Mouse (Mus musculus) intestine, postnatal 0 days (tissue): Measurements from ENCODE around the gene Il4ra. TPM values are rescaled to one million over a fixed set of nuclear protein-coding genes. Genes with fewer than 3 reads are reported as not detected.

Experiments used
- ATAC-seq: fragments of 200-750 bp; cut with Nextera tagmentation; 2 replicates; pipeline ENCODE4 v1.8.0; 2017; ENCODE audit warnings: mild to moderate bottlenecking, moderate TSS enrichment, moderate library complexity
- H3K27ac ChIP-seq: fragments of 300-500 bp; sonication (generic); 2 replicates; pipeline ENCODE4 v1.5.1; 2014; ENCODE audit warnings: mild to moderate bottlenecking, low read depth, low read length, moderate library complexity
- H3K27me3 ChIP-seq: fragments of 300-500 bp; sonication (generic); replicated peaks from 2 replicates; pipeline ENCODE4 v1.6.1; 2014; ENCODE audit warnings: low read length, mixed read lengths; ENCODE audit not compliant: control insufficient read depth, insufficient read depth
- H3K36me3 ChIP-seq: fragments of 300-500 bp; sonication (generic); 2 replicates; pipeline ENCODE4 v1.6.1; 2014; ENCODE audit warnings: mild to moderate bottlenecking, moderate library complexity; ENCODE audit not compliant: control insufficient read depth, insufficient read depth
- H3K4me1 ChIP-seq: fragments of 300-500 bp; sonication (generic); replicated peaks from 2 replicates; pipeline ENCODE4 v1.6.1; 2014; ENCODE audit warnings: antibody characterized with exemption, low read length, mixed read lengths; ENCODE audit not compliant: control insufficient read depth, insufficient read depth
- H3K4me2 ChIP-seq: fragments of 300-500 bp; sonication (generic); replicated peaks from 2 replicates; pipeline ENCODE4 v1.6.1; 2014; ENCODE audit warnings: low read depth, mild to moderate bottlenecking, moderate library complexity
- H3K4me3 ChIP-seq: fragments of 300-500 bp; sonication (generic); 2 replicates; pipeline ENCODE4 v1.5.1; 2014; ENCODE audit warnings: low read depth, low read length
- H3K9ac ChIP-seq: fragments of 300-500 bp; sonication (generic); 2 replicates; pipeline ENCODE4 v1.6.1; 2014; ENCODE audit warnings: mild to moderate bottlenecking, low read depth, low read length
- H3K9me3 ChIP-seq: fragments of 300-500 bp; sonication (generic); 2 replicates; pipeline ENCODE4 v1.6.1; 2016; ENCODE audit warnings: mixed run types; ENCODE audit not compliant: control insufficient read depth
- CTCF ChIP-seq: sonication (generic); IDR thresholded peaks from 2 replicates; pipeline ENCODE4 v1.5.1; 2016; ENCODE audit warnings: low read depth, mild to moderate bottlenecking, control low read depth, antibody characterized with exemption, moderate library complexity
- WGBS: fragments of 180-500 bp; shearing (Covaris S2); extraction: QIAGEN DNeasy Blood & Tissue Kit; methylation state at CpG from one replicate; pipeline ENCODE4 v1.1.7; 2014; 5-methylcytosine and 5-hydroxymethylcytosine counted together
- polyA plus RNA-seq: library from polyadenylated mRNA; unstranded; fragments of >200 nt; fragmentation: Nextera tagmentation; extraction: Ambion mirVana; gene quantifications from 2 replicates; pipeline ENCODE4 v1.2.1, GENCODE M21; 2015

Gene Il4ra
- polyA plus RNA-seq, 1 experiment from 2014 or later = 32.3 TPM

- no peak for ATAC-seq
- Histone ChIP-seq H3K4me3 (no peak overlapping the region), H3K9me3 (no peaks in the 10 kb centered on the region), H3K4me2 (no peak overlapping the region), H3K27me3 (no peaks in the 10 kb centered on the region), H3K4me1 (no peaks in the 10 kb centered on the region; the same call in 1 of the 2 replicates), H3K9ac (no peak overlapping the region), H3K27ac (no peak overlapping the region), H3K36me3 (no peaks in the 10 kb centered on the region)
- WGBS = 83% methylated on average over 6 of the region's 6 CpGs
- TF ChIP-seq CTCF = no peak
Measured at GRCm38 (mm10) chr7:125527186-125527585, 24.7 kb upstream of the Il4ra start.

- Histone ChIP-seq H3K27ac (no peak overlapping the region), H3K4me3 (no peak overlapping the region), H3K9ac (no peak overlapping the region), H3K4me2 (no peak overlapping the region), H3K27me3 (no peaks in the 10 kb centered on the region), H3K9me3 (no peaks in the 10 kb centered on the region), H3K36me3 (no peaks in the 10 kb centered on the region), H3K4me1 (no peaks in the 10 kb centered on the region; the same call in 1 of the 2 replicates)
- no peak for TF ChIP-seq CTCF
- 73% methylated on average over 9 of the region's 9 CpGs for WGBS
- ATAC-seq = peak; percentile 60; the same call in 1 of the 2 replicates
Measured at GRCm38 (mm10) chr7:125527901-125528580, 23.9 kb upstream of the Il4ra start.

GRCm38 (mm10) chr7:125539351-125539750, 12.6 kb upstream of the Il4ra start:
- no peak for ATAC-seq
- peaks cover 3% of the 10 kb centered on the region; the same call in 1 of the 2 replicates for H3K9me3 ChIP-seq
- H3K27me3 ChIP-seq = no peaks in the 10 kb centered on the region
- no peak overlapping the region for H3K4me3 ChIP-seq
- no peak overlapping the region for H3K4me2 ChIP-seq
- H3K27ac ChIP-seq = no peak overlapping the region
- H3K4me1 ChIP-seq = no peaks in the 10 kb centered on the region
- H3K9ac ChIP-seq = no peak overlapping the region
- TF ChIP-seq CTCF = no peak
- WGBS = 88% methylated on average over 3 of the region's 3 CpGs
- no peaks in the 10 kb centered on the region for H3K36me3 ChIP-seq

GRCm38 (mm10) chr7:125541026-125541425, 10.9 kb upstream of the Il4ra start:
- no peaks in the 10 kb centered on the region for H3K9me3 ChIP-seq
- H3K27me3 ChIP-seq = no peaks in the 10 kb centered on the region
- H3K4me2 ChIP-seq = no peak overlapping the region
- WGBS = 70% methylated on average over 1 of the region's 1 CpGs
- no peak for ATAC-seq
- H3K9ac ChIP-seq = no peak overlapping the region
- H3K27ac ChIP-seq = no peak overlapping the region
- TF ChIP-seq CTCF = no peak
- no peak overlapping the region for H3K4me3 ChIP-seq
- no peaks in the 10 kb centered on the region for H3K4me1 ChIP-seq
- H3K36me3 ChIP-seq = no peaks in the 10 kb centered on the region

GRCm38 (mm10) chr7:125541821-125542220, 10.1 kb upstream of the Il4ra start:
- no peak overlapping the region for H3K9ac ChIP-seq
- H3K9me3 ChIP-seq = no peaks in the 10 kb centered on the region
- H3K36me3 ChIP-seq = no peaks in the 10 kb centered on the region
- no peak overlapping the region for H3K4me2 ChIP-seq
- H3K27me3 ChIP-seq = no peaks in the 10 kb centered on the region
- no peak overlapping the region for H3K27ac ChIP-seq
- H3K4me3 ChIP-seq = no peak overlapping the region
- no peak for TF ChIP-seq CTCF
- no peaks in the 10 kb centered on the region for H3K4me1 ChIP-seq
- WGBS = 77% methylated on average over 2 of the region's 2 CpGs
- no peak for ATAC-seq

- no peak for ATAC-seq
Measured at GRCm38 (mm10) chr7:125542335-125543050, 9.4 kb upstream of the Il4ra start.

More at GRCm38 (mm10) chr7:125542335-125543050, 9.4 kb upstream of the Il4ra start:
- Histone ChIP-seq H3K9ac (no peak overlapping the region), H3K4me2 (no peak overlapping the region), H3K36me3 (no peaks in the 10 kb centered on the region), H3K27me3 (no peaks in the 10 kb centered on the region), H3K4me3 (no peak overlapping the region), H3K27ac (no peak overlapping the region), H3K4me1 (no peaks in the 10 kb centered on the region), H3K9me3 (no peaks in the 10 kb centered on the region)
- 72% methylated on average over 11 of the region's 11 CpGs for WGBS
- no peak for TF ChIP-seq CTCF
